Mouse (Mus musculus) naive thymus-derived CD4-positive, alpha-beta T cell, adult 2 months (primary cell): ENCODE results near the gene Abcf1.
"Not testable (repeated sequence)": the region's sequence is repeated elsewhere in the genome, so short reads cannot be mapped to it uniquely, and the experiment has no call there.

Experiments used
- DNase-seq: peaks from one replicate; pipeline ENCODE4 v3.0.0-alpha.2; 2011; ENCODE audit warnings: low read depth

The Abcf1 gene

GRCm38 (mm10) chr17:35969418-35970389 is at the start of gene Abcf1:
Gene Abcf1 (minus strand): TSS chr17:35969761.
- DNase-seq, result peak; percentile 99

DNA sequence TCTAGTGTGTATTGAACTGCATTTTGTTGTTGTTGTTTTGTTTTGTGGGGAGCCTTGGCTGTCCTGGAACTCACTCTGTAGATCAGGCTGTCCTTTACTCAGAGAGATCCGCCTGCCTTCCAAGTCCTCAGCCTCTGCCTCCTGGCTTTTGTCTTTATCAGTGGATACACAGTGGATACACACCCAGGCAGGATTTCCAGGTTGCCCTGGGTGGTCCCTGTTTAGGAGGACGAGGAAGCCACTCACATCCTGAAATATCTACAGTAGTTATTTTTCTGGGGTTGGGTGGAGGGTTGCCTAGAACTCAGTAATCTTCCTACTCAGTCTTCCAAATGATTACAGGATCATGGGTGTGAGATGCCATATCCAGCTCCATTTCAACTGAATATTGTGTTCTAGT is 49.4 kb upstream of the Abcf1 start:
- no peak for DNase-seq

GRCm38 (mm10) chr17:36017046-36017445 is 47.5 kb upstream of the Abcf1 start:
- no peak for DNase-seq

DNA sequence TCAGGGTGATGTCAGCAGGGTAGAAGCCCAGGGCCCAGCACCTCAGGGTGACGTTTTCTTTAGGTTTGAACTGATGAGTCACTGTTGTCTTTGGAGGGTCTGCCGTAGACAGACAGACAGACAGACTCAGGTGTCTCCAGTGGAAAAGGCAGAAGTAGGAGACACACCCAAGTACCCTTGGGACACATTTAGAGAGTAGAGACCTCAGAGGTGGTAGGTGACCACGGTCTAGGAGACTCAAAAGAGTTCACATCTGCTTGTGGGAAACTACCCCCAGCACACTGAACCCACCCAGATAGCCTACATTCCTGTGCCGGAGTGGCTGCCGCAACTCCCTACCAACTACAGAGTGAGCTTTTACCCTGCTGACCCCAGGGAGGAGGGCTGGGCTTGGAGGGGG is 45.4 kb upstream of the Abcf1 start:
- no peak for DNase-seq

DNA sequence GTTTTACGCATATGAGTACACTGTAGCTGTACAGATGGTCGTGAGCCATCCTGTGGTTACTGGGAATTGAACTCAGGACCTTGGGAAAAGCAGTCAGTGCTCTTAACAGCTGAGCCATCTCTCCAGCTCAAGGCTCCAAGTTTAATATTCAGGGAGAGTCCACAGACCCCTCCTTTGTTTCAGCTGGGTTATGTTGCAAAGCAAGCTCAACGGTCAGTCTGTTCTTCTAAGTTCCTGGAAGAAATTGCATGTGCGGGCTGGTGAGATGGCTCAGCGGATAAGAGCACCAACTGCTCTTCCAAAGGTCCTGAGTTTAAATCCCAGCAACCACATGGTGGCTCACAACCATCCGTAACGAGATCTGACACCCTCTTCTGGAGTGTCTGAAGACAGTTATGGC is 34.8 kb upstream of the Abcf1 start:
- not testable (repeated sequence) for DNase-seq

- DNase-seq, result no peak
These were observed 33.8 kb upstream of the Abcf1 start for GRCm38 (mm10) chr17:36003331-36003730.

DNA sequence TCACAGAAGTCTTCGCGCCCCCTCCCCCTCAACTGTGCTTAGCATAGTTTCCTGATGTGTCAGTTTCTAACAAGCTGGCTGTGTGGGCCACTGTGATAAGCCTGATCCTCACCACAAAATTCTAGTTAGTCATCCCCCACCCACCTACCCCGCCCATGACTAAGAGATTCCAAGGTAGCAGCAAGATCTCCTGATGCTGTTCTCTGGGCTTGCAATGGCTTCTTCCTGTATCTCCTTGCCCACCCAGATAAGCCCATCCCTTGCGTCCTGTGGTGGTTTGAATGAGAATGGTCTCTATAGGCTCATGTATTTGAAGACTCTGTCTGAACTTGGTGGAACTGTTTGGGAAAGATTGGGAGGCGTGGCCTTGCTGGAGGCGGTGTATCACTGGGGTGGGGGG is 32.4 kb upstream of the Abcf1 start:
- peak; percentile 61 for DNase-seq

- peak; percentile 74 for DNase-seq
These were observed 31.7 kb upstream of the Abcf1 start for GRCm38 (mm10) chr17:36001121-36001897.

DNA sequence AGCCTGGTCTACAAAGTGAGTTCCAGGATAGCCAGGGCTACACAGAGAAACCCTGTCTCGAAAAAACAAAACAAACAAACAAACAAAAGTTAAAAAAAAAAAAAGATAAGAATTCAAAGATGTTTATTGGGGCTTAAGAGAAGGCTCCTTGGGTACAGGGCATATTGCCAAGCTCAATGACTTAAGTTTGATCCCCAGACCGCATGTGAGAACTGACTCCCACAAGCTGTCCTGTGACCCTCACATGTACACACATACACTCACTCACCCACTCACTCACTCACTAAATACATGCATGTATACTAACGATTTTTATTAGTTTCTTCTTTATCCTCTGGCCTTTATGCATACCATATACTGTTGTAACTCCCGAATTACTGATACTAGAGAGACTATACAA is 30.8 kb upstream of the Abcf1 start:
- peak; percentile 25 for DNase-seq

DNA sequence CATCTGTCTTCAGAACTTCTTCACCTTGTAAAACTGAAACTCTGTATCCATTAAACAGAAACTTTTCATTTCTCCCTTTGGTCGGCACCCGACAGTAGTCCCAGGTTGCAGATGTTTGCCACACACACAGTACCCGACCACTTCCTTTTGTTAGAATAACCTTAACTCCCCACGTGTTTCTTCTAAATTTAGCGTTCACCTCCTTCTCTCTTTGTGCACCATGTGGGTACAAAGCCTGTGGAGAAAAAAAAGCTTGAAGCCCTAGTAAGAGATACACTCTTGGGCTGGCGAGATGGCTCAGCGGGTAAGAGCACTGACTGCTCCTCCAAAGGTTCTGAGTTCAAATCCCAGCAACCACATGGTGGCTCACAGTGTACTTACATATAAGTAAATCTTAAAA is 29.8 kb upstream of the Abcf1 start:
- peak; percentile 94 for DNase-seq

- peak; percentile 61 for DNase-seq
These were observed 29.2 kb upstream of the Abcf1 start for GRCm38 (mm10) chr17:35998545-35999305.

- DNase-seq, result peak; percentile 77
These were observed 28.4 kb upstream of the Abcf1 start for GRCm38 (mm10) chr17:35997713-35998510.

- peak; percentile 100 for DNase-seq
These were observed 27.4 kb upstream of the Abcf1 start for GRCm38 (mm10) chr17:35996949-35997348.

DNA sequence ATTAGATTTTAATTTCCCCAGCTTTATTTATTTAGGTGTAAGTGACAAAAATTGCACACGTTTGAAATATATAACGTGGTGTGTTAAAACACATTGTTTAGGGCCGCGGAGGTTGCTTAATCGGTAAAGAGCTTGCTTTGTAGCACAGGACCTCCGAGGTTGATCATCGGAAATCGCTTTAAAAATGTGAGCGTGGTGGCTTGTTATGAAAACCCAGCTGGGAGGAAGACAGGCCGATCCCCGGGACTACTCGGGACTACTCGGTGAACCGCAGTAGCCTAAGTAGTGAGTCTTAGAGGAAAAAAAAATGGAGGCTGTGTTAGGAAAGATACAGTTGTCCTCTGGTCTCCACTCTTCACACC is 25.3 kb upstream of the Abcf1 start:
- peak; percentile 48 for DNase-seq

DNA sequence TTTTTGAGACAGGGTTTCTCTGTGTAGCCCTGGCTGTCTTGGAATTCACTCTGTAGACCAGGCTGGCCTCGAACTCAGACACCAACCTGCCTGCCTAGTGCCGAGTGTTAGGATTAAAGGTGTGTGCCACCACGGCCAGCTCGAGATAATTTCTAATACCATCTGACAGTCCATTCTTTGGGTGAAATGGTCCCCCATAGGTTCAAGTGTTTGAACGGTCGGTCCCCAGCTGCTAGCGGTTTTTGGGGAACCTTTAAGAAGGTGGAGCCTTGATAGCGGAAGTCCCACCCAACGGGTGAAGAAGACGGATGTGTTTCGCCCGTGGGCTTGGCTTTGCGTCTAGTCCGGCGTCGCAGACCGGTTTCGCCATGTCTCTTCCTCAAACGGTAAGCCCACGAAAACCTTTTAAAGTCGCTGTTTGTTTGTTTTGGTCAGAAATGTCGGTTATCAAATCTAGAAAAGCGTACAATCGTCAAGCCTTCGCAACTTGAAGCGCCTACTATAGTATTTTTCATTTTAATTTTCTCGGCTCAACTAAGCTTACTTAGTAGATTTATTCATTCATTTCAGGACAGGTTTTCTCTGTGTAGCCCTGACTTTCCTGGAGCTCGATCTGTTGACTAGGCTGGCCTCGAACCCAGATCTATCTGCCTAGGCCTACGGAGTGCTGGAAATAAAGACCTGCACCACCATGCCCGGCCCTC is 24.8 kb upstream of the Abcf1 start:
- peak; percentile 78 for DNase-seq

GRCm38 (mm10) chr17:35993675-35994074 is 24.1 kb upstream of the Abcf1 start:
- peak; percentile 95 for DNase-seq

DNA sequence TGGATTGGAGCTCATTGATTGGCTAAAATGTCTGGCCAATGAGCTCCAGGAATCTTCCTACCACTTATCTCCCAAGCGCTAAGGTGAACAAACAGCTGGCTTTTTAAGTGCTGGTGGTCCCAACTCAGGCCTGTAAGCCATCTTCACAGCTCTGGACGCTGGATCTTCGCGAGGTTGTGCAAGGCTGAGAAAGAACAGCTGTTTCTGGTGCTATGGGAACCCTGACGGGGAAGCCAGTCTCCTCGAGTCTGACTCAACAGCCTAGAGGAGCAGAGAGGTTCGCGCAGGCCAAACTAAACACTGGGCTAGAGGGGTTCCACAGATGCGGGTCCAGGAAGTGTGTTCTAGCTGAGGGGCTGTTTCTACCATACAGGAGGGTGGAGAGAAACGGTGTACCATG is 22.2 kb upstream of the Abcf1 start:
- DNase-seq, result no peak

DNA sequence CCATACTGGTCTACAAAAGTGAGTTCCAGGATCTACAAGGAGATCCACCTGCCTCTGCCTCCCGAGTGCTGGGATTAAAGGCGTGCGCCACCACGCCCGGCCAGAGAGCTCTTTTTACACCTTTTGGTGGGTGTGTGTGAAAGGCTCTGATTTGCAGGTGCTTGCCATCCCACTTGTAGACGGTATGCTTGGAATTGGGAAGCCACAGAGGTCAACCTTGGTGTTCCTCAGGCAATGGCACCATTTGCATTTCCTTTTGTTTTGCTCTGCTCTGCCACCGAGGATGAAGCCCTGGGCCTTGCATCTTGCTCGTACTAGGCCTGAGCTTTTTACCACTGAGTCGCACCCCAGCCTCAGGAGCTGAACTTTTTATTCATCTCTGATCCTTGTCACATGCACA is 12.2 kb upstream of the Abcf1 start:
- DNase-seq, result no peak

GRCm38 (mm10) chr17:35980363-35980754 is 10.8 kb upstream of the Abcf1 start:
- DNase-seq, result no peak

DNA sequence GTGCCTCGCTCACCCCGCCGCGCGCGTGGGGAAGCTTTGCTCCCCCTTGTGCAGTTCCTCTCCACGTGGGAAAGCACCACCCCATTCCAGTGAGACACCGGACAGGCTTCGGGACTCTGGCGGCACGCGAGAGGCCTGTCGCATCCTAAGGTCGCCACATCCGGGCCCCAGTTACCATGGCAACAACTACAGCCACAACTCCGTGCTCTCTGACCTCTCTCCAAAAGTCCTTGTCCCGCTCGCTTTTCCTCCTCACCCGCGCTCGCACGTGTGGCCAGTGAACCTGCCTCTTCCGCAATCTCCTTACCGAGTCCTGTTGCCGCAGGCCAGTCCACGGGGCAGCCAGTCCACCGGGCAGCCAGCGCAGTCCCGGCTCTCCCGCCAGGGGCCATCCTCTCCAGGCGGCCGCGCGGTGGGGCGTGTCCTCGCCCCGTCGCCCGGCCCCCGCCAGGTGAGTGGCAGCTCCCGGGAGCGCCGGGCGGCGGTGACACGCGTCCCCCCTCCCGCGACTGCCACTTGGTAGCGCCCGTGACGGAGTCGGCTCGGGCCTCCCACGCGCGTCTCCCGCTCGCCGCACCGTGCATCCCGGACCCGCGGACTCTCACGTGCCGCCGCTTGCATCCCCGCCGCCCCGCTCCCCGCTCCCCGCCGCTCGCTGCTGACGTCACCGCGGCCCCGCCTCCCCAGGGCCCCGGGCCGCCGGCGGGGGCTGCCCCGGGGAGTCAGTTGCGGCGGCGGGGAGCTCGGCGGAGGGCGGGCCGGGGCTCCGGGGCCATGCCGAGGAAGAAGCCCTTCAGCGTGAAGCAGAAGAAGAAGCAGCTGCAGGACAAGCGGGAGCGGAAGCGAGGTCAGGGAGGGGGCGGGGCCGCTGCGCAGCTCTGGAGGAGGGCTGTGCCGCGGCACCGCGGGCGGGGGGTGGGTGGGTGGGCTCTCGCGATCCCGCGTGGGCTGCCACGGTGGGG is 10.1 kb upstream of the Abcf1 start, which contains the start of the genes Gnl1 and Prr3:
Gnl1 (plus strand) TSS at position 451 of the 962 bp plus-strand sequence.
Prr3 (minus strand) TSS at position 836 of the 962 bp plus-strand sequence.
- peak; percentile 92 for DNase-seq
